Mouse (Mus musculus): Measurements from ENCODE around the gene Ogfrl1. TPM values are rescaled to one million over a fixed set of nuclear protein-coding genes. Genes with fewer than 3 reads are reported as not detected.
"Not testable (repeated sequence)": the region's sequence is repeated elsewhere in the genome, so short reads cannot be mapped to it uniquely, and the experiment has no call there.

Gene Ogfrl1
- polyA plus RNA-seq, 1 experiment from 2014 or later: 19.5 TPM

DNA sequence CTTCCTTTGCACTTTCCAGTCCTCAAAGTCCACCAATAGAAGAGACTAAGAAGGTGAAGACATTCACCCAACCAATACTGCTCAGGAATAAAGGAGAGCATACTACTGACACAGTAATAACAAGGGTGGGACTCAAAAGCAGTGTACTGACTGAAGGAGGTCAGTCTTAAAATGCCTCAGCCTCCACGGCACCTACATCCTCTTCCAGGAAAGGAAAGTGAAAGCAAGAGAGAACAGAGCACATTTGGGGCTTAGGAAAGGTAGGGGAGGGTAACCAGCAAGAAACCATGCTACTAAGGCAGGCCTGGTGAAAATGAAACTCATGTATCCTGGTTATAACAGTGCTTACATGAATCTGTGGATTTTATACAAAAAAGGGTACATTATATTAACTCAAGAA is 2.0 kb upstream of the Ogfrl1 start:
- Histone ChIP-seq H3K4me1 (replicated peaks; ENCODE audit: control insufficient read depth, insufficient read depth, low read length) (no peaks in the 10 kb centered on the region), H3K9me3 (ENCODE audit: control insufficient read depth, low read length) (no peaks in the 10 kb centered on the region), H3K36me3 (replicated peaks; ENCODE audit: control insufficient read depth, insufficient read depth) (no peaks in the 10 kb centered on the region), H3K27me3 (ENCODE audit: control insufficient read depth, insufficient read depth, low read length) (no peaks in the 10 kb centered on the region), H3K4me2 (replicated peaks) (no peak overlapping the region), H3K27ac (no peak overlapping the region), H3K4me3 (replicated peaks; ENCODE audit: low read length) (no peak overlapping the region), H3K9ac (no peak overlapping the region)
- DNase-seq (ENCODE audit: low spot score) (no peak), ATAC-seq (ENCODE audit: low FRiP score) (no peak)
- WGBS: 81% methylated on average over 1 of the region's 1 CpGs

- not testable (repeated sequence) for H3K9me3 ChIP-seq (ENCODE audit: control insufficient read depth, low read length); DNase-seq (ENCODE audit: low spot score); H3K4me2 ChIP-seq (replicated peaks); H3K27ac ChIP-seq; H3K27me3 ChIP-seq (ENCODE audit: control insufficient read depth, insufficient read depth, low read length); H3K4me3 ChIP-seq (replicated peaks; ENCODE audit: low read length); H3K9ac ChIP-seq; ATAC-seq (ENCODE audit: low FRiP score); H3K36me3 ChIP-seq (replicated peaks; ENCODE audit: control insufficient read depth, insufficient read depth); H3K4me1 ChIP-seq (replicated peaks; ENCODE audit: control insufficient read depth, insufficient read depth, low read length)
- 82% methylated on average over 2 of the region's 2 CpGs for WGBS
Observed at GRCm38 (mm10) chr1:23394356-23394755, 3.2 kb downstream of the Ogfrl1 start.

DNA sequence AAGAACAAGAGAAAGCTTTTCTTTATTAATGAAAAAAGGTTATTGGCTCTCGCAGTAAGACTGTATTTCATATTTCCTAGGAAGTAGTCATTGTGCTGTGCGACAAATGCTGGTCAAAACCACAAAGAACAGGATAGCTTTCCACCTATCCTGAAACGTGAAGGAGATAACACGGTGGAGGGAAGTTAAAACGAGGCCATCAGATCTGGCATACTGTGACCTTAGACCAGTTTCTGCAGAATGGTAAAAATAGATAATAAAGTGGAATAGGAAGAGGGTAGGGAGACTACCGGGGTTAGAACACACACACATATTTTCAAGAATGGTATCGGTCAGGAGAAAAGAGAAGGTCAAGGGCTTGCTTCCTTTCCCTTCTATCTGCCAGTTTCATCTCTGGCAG is 5.8 kb downstream of the Ogfrl1 start:
- Histone ChIP-seq H3K4me3 (replicated peaks; ENCODE audit: low read length) (no peak overlapping the region), H3K4me1 (replicated peaks; ENCODE audit: control insufficient read depth, insufficient read depth, low read length) (no peaks in the 10 kb centered on the region), H3K27me3 (ENCODE audit: control insufficient read depth, insufficient read depth, low read length) (no peaks in the 10 kb centered on the region), H3K9me3 (ENCODE audit: control insufficient read depth, low read length) (no peaks in the 10 kb centered on the region), H3K36me3 (replicated peaks; ENCODE audit: control insufficient read depth, insufficient read depth) (no peaks in the 10 kb centered on the region), H3K27ac (no peak overlapping the region), H3K4me2 (replicated peaks) (no peak overlapping the region), H3K9ac (no peak overlapping the region)
- DNase-seq (ENCODE audit: low spot score) (no peak), ATAC-seq (ENCODE audit: low FRiP score) (no peak)
- 91% methylated on average over 7 of the region's 7 CpGs for WGBS

DNA sequence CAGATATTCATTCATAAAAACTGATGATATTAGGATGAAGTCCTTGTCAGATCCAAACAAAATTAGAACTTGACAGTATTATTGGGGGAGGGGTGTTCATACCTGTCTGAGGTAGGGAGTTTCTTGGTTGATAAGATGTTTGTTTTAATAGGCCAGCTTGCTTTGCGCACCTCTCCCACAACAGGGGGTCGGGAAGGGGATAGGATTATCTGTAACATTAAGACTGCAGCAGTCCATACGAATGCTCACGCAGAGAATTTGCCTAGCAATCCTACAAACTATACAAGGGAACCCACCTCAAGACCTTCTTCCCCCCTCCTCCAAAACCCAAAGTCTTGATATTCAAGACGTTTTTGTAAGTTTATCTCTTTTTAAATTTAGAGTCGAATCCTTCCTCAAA is 13.2 kb downstream of the Ogfrl1 start:
- H3K4me2 ChIP-seq (replicated peaks): no peak overlapping the region
- no peak overlapping the region for H3K4me3 ChIP-seq (replicated peaks; ENCODE audit: low read length)
- peaks cover 28% of the 10 kb centered on the region for H3K4me1 ChIP-seq (replicated peaks; ENCODE audit: control insufficient read depth, insufficient read depth, low read length)
- ATAC-seq (ENCODE audit: low FRiP score): no peak
- 85% methylated on average over 6 of the region's 6 CpGs for WGBS
- no peaks in the 10 kb centered on the region for H3K27me3 ChIP-seq (ENCODE audit: control insufficient read depth, insufficient read depth, low read length)
- H3K36me3 ChIP-seq (replicated peaks; ENCODE audit: control insufficient read depth, insufficient read depth): no peaks in the 10 kb centered on the region
- H3K9ac ChIP-seq: no peak overlapping the region
- no peak overlapping the region for H3K27ac ChIP-seq
- no peak for DNase-seq (ENCODE audit: low spot score)
- no peaks in the 10 kb centered on the region for H3K9me3 ChIP-seq (ENCODE audit: control insufficient read depth, low read length)

GRCm38 (mm10) chr1:23382806-23383653 is 14.5 kb downstream of the Ogfrl1 start:
- Histone ChIP-seq H3K4me1 (replicated peaks; ENCODE audit: control insufficient read depth, insufficient read depth, low read length) (peaks cover 35% of the 10 kb centered on the region), H3K36me3 (replicated peaks; ENCODE audit: control insufficient read depth, insufficient read depth) (no peaks in the 10 kb centered on the region), H3K9ac (peak overlapping the region; percentile 80), H3K4me2 (replicated peaks) (peak overlapping the region; percentile 74), H3K4me3 (replicated peaks; ENCODE audit: low read length) (peak overlapping the region; percentile 62), H3K27ac (peak overlapping the region; percentile 90), H3K9me3 (ENCODE audit: control insufficient read depth, low read length) (no peaks in the 10 kb centered on the region), H3K27me3 (ENCODE audit: control insufficient read depth, insufficient read depth, low read length) (no peaks in the 10 kb centered on the region)
- DNase-seq (ENCODE audit: low spot score): peak; percentile 82
- peak; percentile 95 for ATAC-seq (ENCODE audit: low FRiP score)
- WGBS: under 1% methylated on average over 64 of the region's 93 CpGs

GRCm38 (mm10) chr1:23382461-23382805 is 15.1 kb downstream of the Ogfrl1 start:
- Histone ChIP-seq H3K4me3 (replicated peaks; ENCODE audit: low read length) (peak overlapping the region; percentile 62), H3K9ac (peak overlapping the region; percentile 80), H3K9me3 (ENCODE audit: control insufficient read depth, low read length) (no peaks in the 10 kb centered on the region), H3K4me2 (replicated peaks) (peak overlapping the region; percentile 74), H3K27ac (peak overlapping the region; percentile 90), H3K36me3 (replicated peaks; ENCODE audit: control insufficient read depth, insufficient read depth) (no peaks in the 10 kb centered on the region), H3K27me3 (ENCODE audit: control insufficient read depth, insufficient read depth, low read length) (no peaks in the 10 kb centered on the region), H3K4me1 (replicated peaks; ENCODE audit: control insufficient read depth, insufficient read depth, low read length) (peaks cover 35% of the 10 kb centered on the region)
- DNase-seq (ENCODE audit: low spot score) (no peak), ATAC-seq (ENCODE audit: low FRiP score) (no peak)
- WGBS: under 1% methylated on average over 19 of the region's 21 CpGs

GRCm38 (mm10) chr1:23382037-23382436 is 15.5 kb downstream of the Ogfrl1 start:
- H3K36me3 ChIP-seq (replicated peaks; ENCODE audit: control insufficient read depth, insufficient read depth): no peaks in the 10 kb centered on the region
- H3K27me3 ChIP-seq (ENCODE audit: control insufficient read depth, insufficient read depth, low read length): no peaks in the 10 kb centered on the region
- H3K4me1 ChIP-seq (replicated peaks; ENCODE audit: control insufficient read depth, insufficient read depth, low read length): peaks cover 35% of the 10 kb centered on the region
- H3K9me3 ChIP-seq (ENCODE audit: control insufficient read depth, low read length): no peaks in the 10 kb centered on the region
- ATAC-seq (ENCODE audit: low FRiP score): no peak
- H3K9ac ChIP-seq: peak overlapping the region; percentile 80
- H3K4me2 ChIP-seq (replicated peaks): peak overlapping the region; percentile 74
- 16% methylated on average over 9 of the region's 9 CpGs for WGBS
- no peak overlapping the region for H3K27ac ChIP-seq
- no peak for DNase-seq (ENCODE audit: low spot score)
- peak overlapping the region; percentile 62 for H3K4me3 ChIP-seq (replicated peaks; ENCODE audit: low read length)

GRCm38 (mm10) chr1:23379911-23380740 is 17.4 kb downstream of the Ogfrl1 start:
- H3K9me3 ChIP-seq (ENCODE audit: control insufficient read depth, low read length): no peaks in the 10 kb centered on the region
- H3K27ac ChIP-seq: no peak overlapping the region
- ATAC-seq (ENCODE audit: low FRiP score) (no peak), DNase-seq (ENCODE audit: low spot score) (no peak)
- WGBS: 56% methylated on average over 17 of the region's 17 CpGs
- H3K36me3 ChIP-seq (replicated peaks; ENCODE audit: control insufficient read depth, insufficient read depth): peaks cover 6% of the 10 kb centered on the region; the same call in 1 of the 2 replicates
- H3K4me2 ChIP-seq (replicated peaks): peak overlapping the region; percentile 74
- peak overlapping the region; percentile 18 for H3K4me3 ChIP-seq (replicated peaks; ENCODE audit: low read length)
- H3K4me1 ChIP-seq (replicated peaks; ENCODE audit: control insufficient read depth, insufficient read depth, low read length): peaks cover 35% of the 10 kb centered on the region
- H3K27me3 ChIP-seq (ENCODE audit: control insufficient read depth, insufficient read depth, low read length): no peaks in the 10 kb centered on the region
- peak overlapping the region; percentile 42; the same call in 1 of the 2 replicates for H3K9ac ChIP-seq

DNA sequence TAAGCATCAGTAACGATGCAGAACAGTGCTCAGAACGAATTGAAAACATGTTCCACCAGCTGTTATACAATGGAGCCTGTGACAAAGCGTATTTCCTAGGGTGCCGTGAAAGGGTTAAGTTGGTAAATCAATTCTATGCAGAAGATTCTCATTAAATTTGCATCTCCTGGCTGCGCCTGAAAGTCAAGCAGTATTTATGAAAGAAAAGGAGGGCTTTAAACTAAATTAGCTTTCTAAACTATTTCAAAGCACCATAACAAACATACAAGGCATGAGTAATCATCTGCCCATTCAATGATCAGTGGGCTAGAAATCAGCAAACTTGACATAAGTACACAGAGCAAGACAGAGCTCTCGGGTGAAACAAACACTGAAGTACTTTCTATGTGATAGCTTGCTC is 18.3 kb downstream of the Ogfrl1 start:
- H3K4me3 ChIP-seq (replicated peaks; ENCODE audit: low read length): peak overlapping the region; percentile 18
- no peak overlapping the region for H3K27ac ChIP-seq
- H3K9me3 ChIP-seq (ENCODE audit: control insufficient read depth, low read length): no peaks in the 10 kb centered on the region
- ATAC-seq (ENCODE audit: low FRiP score) (no peak), DNase-seq (ENCODE audit: low spot score) (peak; percentile 40)
- peak overlapping the region; percentile 74 for H3K4me2 ChIP-seq (replicated peaks)
- H3K36me3 ChIP-seq (replicated peaks; ENCODE audit: control insufficient read depth, insufficient read depth): peaks cover 11% of the 10 kb centered on the region; the same call in 1 of the 2 replicates
- H3K4me1 ChIP-seq (replicated peaks; ENCODE audit: control insufficient read depth, insufficient read depth, low read length): peaks cover 35% of the 10 kb centered on the region
- no peaks in the 10 kb centered on the region for H3K27me3 ChIP-seq (ENCODE audit: control insufficient read depth, insufficient read depth, low read length)
- 26% methylated on average over 6 of the region's 6 CpGs for WGBS
- H3K9ac ChIP-seq: peak overlapping the region; percentile 42; the same call in 1 of the 2 replicates
